17 mouse cellular contexts compared by ENCODE assay signal in genomic region chr1:183671541-183671940, GRCm38 (mm10).
DNase-seq lines count a peak whose midpoint lies in the region; ATAC-seq and TF ChIP-seq lines count a peak whose summit lies in the region.
"Had no signal": no experiment of that assay in that cellular context is flagged by ENCODE, and none has a peak within 500 bp of the region (broad histone marks: within the 10 kb centered on the region; RNA-seq: fewer than 3 reads in every experiment).

No protein-coding gene starts in this region.

- H3K36me3 ChIP-seq in embryonic facial prominence, embryonic 14.5 days (ENCODE audit: control insufficient read depth, insufficient read depth, low read length), result no peaks in the 10 kb centered on the region
- H3K36me3 ChIP-seq in embryonic facial prominence, embryonic 10.5 days (replicated peaks), result no peaks in the 10 kb centered on the region
- no peaks in the 10 kb centered on the region for H3K36me3 ChIP-seq in heart, embryonic 15.5 days
- no peaks in the 10 kb centered on the region for H3K36me3 ChIP-seq in heart, embryonic 11.5 days (ENCODE audit: control insufficient read depth, insufficient read depth, low read length)
- H3K36me3 ChIP-seq in kidney, embryonic 14.5 days (ENCODE audit: control insufficient read depth, insufficient read depth, low read length), result no peaks in the 10 kb centered on the region
- H3K36me3 ChIP-seq: embryonic facial prominence, embryonic 12.5 days; midbrain, embryonic 12.5 days had no signal

- no peak; the same call in 1 of the 2 replicates for ATAC-seq in embryonic facial prominence, embryonic 14.5 days (ENCODE audit: low read depth)
- ATAC-seq in heart, embryonic 15.5 days (replicated peaks; ENCODE audit: insufficient number of reproducible peaks, insufficient read depth, low FRiP score, low read depth), result 0 out of 2 replicates have a peak, but pooled peaks have one; percentile 47
- ATAC-seq in heart, embryonic 11.5 days (replicated peaks; ENCODE audit: insufficient number of reproducible peaks, low FRiP score, low TSS enrichment), result no peak
- ATAC-seq in kidney, embryonic 14.5 days (ENCODE audit: low FRiP score, low TSS enrichment), result no peak
- ATAC-seq: forebrain, embryonic 13.5 days had no signal

- WGBS in embryonic facial prominence, embryonic 14.5 days, result 62% methylated on average over 4 of the region's 4 CpGs
- 72% methylated on average over 4 of the region's 4 CpGs for WGBS in embryonic facial prominence, embryonic 10.5 days
- WGBS in heart, embryonic 15.5 days, result 58% methylated on average over 4 of the region's 4 CpGs
- 68% methylated on average over 4 of the region's 4 CpGs for WGBS in heart, embryonic 11.5 days (ENCODE audit: insufficient replicate concordance)
- 71% methylated on average over 4 of the region's 4 CpGs for WGBS in cerebellum, adult 2 months
- WGBS in kidney, embryonic 14.5 days, result 70% methylated on average over 4 of the region's 4 CpGs

- H3K4me3 ChIP-seq in embryonic facial prominence, embryonic 14.5 days (ENCODE audit: low read depth, low read length), result no peak overlapping the region
- no peak overlapping the region for H3K4me3 ChIP-seq in embryonic facial prominence, embryonic 10.5 days
- H3K4me3 ChIP-seq in heart, embryonic 15.5 days, result no peak overlapping the region
- H3K4me3 ChIP-seq in heart, embryonic 11.5 days (ENCODE audit: low read depth, low read length), result no peak overlapping the region
- H3K4me3 ChIP-seq in cerebellum, adult 2 months (replicated peaks; ENCODE audit: insufficient read depth, low read depth, low read length), result no peak overlapping the region
- no peak overlapping the region for H3K4me3 ChIP-seq in kidney, embryonic 14.5 days (ENCODE audit: low read length)
- H3K4me3 ChIP-seq: embryonic facial prominence, embryonic 12.5 days; forebrain, embryonic 13.5 days; midbrain, embryonic 12.5 days had no signal

- H3K4me1 ChIP-seq in embryonic facial prominence, embryonic 14.5 days (ENCODE audit: control insufficient read depth, insufficient read depth, low read length), result peaks cover 9% of the 10 kb centered on the region
- peaks cover 11% of the 10 kb centered on the region for H3K4me1 ChIP-seq in embryonic facial prominence, embryonic 10.5 days
- 0 out of 2 replicates have a peak, but pooled peaks cover 4% of the 10 kb centered on the region for H3K4me1 ChIP-seq in heart, embryonic 15.5 days (replicated peaks)
- no peaks in the 10 kb centered on the region for H3K4me1 ChIP-seq in heart, embryonic 11.5 days (ENCODE audit: control insufficient read depth, insufficient read depth, low read length)
- H3K4me1 ChIP-seq in cerebellum, adult 2 months (ENCODE audit: control insufficient read depth, insufficient read depth, low read length), result peaks cover 4% of the 10 kb centered on the region
- H3K4me1 ChIP-seq in kidney, embryonic 14.5 days (ENCODE audit: control insufficient read depth, insufficient read depth, low read length), result no peaks in the 10 kb centered on the region
- H3K4me1 ChIP-seq: embryonic facial prominence, embryonic 12.5 days; forebrain, embryonic 13.5 days; midbrain, embryonic 12.5 days had no signal

- TF ChIP-seq POLR2A in cerebellum, adult 2 months (IDR thresholded peaks at IDR 0.05; ENCODE audit: borderline replicate concordance, insufficient read depth, low read length), result no peak

- H3K27me3 ChIP-seq in embryonic facial prominence, embryonic 14.5 days (replicated peaks; ENCODE audit: control insufficient read depth, insufficient read depth, low read length), result no peaks in the 10 kb centered on the region
- no peaks in the 10 kb centered on the region for H3K27me3 ChIP-seq in embryonic facial prominence, embryonic 10.5 days (replicated peaks; ENCODE audit: low read depth, poor library complexity, severe bottlenecking)
- peaks cover 5% of the 10 kb centered on the region; the same call in 1 of the 2 replicates for H3K27me3 ChIP-seq in heart, embryonic 15.5 days
- H3K27me3 ChIP-seq in heart, embryonic 11.5 days (ENCODE audit: control insufficient read depth, insufficient read depth, low read length), result peaks cover 4% of the 10 kb centered on the region; the same call in 1 of the 2 replicates
- no peaks in the 10 kb centered on the region for H3K27me3 ChIP-seq in cerebellum, adult 2 months (ENCODE audit: control insufficient read depth, insufficient read depth, low read length)
- H3K27me3 ChIP-seq in kidney, embryonic 14.5 days (ENCODE audit: control insufficient read depth, insufficient read depth, low read length), result no peaks in the 10 kb centered on the region
- H3K27me3 ChIP-seq: embryonic facial prominence, embryonic 12.5 days; forebrain, embryonic 13.5 days; midbrain, embryonic 12.5 days had no signal

- H3K9me3 ChIP-seq in embryonic facial prominence, embryonic 14.5 days (ENCODE audit: control insufficient read depth, low read length), result peaks cover 9% of the 10 kb centered on the region
- H3K9me3 ChIP-seq in embryonic facial prominence, embryonic 10.5 days, result peaks cover 6% of the 10 kb centered on the region; the same call in 1 of the 2 replicates
- H3K9me3 ChIP-seq in heart, embryonic 15.5 days (replicated peaks), result peaks cover 7% of the 10 kb centered on the region
- no peaks in the 10 kb centered on the region for H3K9me3 ChIP-seq in heart, embryonic 11.5 days (replicated peaks; ENCODE audit: control insufficient read depth, low read length)
- peaks cover 3% of the 10 kb centered on the region; the same call in 1 of the 2 replicates for H3K9me3 ChIP-seq in kidney, embryonic 14.5 days (ENCODE audit: control insufficient read depth, low read length)

- no peak overlapping the region for H3K4me2 ChIP-seq in embryonic facial prominence, embryonic 14.5 days (ENCODE audit: low read depth, low read length)
- no peak overlapping the region for H3K4me2 ChIP-seq in heart, embryonic 15.5 days
- no peak overlapping the region for H3K4me2 ChIP-seq in heart, embryonic 11.5 days
- no peak overlapping the region for H3K4me2 ChIP-seq in kidney, embryonic 14.5 days (replicated peaks; ENCODE audit: low read depth, low read length)
- H3K4me2 ChIP-seq: embryonic facial prominence, embryonic 12.5 days; forebrain, embryonic 13.5 days; midbrain, embryonic 12.5 days had no signal

- DNase-seq in embryonic facial prominence, embryonic 14.5 days (ENCODE audit: low spot score), result peak; percentile 63
- no peak for DNase-seq in embryonic facial prominence, embryonic 10.5 days (ENCODE audit: low spot score)
- DNase-seq in adrenal gland, postnatal 10 days, result peak; percentile 45
- DNase-seq in skeletal muscle tissue, adult 2 months (ENCODE audit: low read depth, low spot score), result peak; percentile 66
- DNase-seq in cerebellum, adult 2 months, result no peak
- DNase-seq: cerebellum, adult 11-12 months; kidney, adult 2 months; retina, postnatal 1 day; thymus, postnatal 4 days had no signal

- H3K9ac ChIP-seq in embryonic facial prominence, embryonic 14.5 days (ENCODE audit: low read depth, low read length), result no peak overlapping the region
- H3K9ac ChIP-seq in heart, embryonic 15.5 days, result no peak overlapping the region
- no peak overlapping the region for H3K9ac ChIP-seq in heart, embryonic 11.5 days (ENCODE audit: low read depth, low read length)
- H3K9ac ChIP-seq in kidney, embryonic 14.5 days (ENCODE audit: low read depth, low read length), result no peak overlapping the region
- H3K9ac ChIP-seq: embryonic facial prominence, embryonic 12.5 days; forebrain, embryonic 13.5 days; liver, embryonic 14.5 days; midbrain, embryonic 12.5 days had no signal

- no peak for TF ChIP-seq CTCF in cerebellum, adult 2 months (IDR thresholded peaks at IDR 0.05; ENCODE audit: borderline replicate concordance, insufficient read depth, low read depth, low read length)

- H3K27ac ChIP-seq in embryonic facial prominence, embryonic 14.5 days (replicated peaks; ENCODE audit: low read depth, low read length), result no peak overlapping the region
- H3K27ac ChIP-seq in embryonic facial prominence, embryonic 10.5 days (replicated peaks), result no peak overlapping the region
- H3K27ac ChIP-seq in heart, embryonic 15.5 days, result no peak overlapping the region
- no peak overlapping the region for H3K27ac ChIP-seq in heart, embryonic 11.5 days (ENCODE audit: low read depth, low read length)
- H3K27ac ChIP-seq in cerebellum, adult 2 months (ENCODE audit: insufficient read depth, low read length), result no peak overlapping the region
- H3K27ac ChIP-seq in kidney, embryonic 14.5 days (ENCODE audit: low read depth, low read length), result no peak overlapping the region
- H3K27ac ChIP-seq: embryonic facial prominence, embryonic 12.5 days; forebrain, embryonic 13.5 days; liver, embryonic 14.5 days; macrophage; midbrain, embryonic 12.5 days had no signal

Comparison
In these comparisons a context has a peak if more than half of its experiments do, and no peak if none do; other contexts are left out.
1. DNase-seq: peak in embryonic facial prominence, embryonic 14.5 days (single experiment), adrenal gland, postnatal 10 days (single experiment) and skeletal muscle tissue, adult 2 months (single experiment); none in embryonic facial prominence, embryonic 10.5 days (single experiment) and cerebellum, adult 2 months (0 of 2).